Mouse (Mus musculus) kidney, postnatal 0 days (tissue): ENCODE results near the gene Slpi. TPM values are rescaled to one million over a fixed set of nuclear protein-coding genes. Genes with fewer than 3 reads are reported as not detected.

Source experiments
- ATAC-seq: fragments of 200-750 bp; cut with Nextera tagmentation; replicated peaks from 2 replicates; pipeline ENCODE4 v1.8.0; 2017; ENCODE audit warnings: low read depth, moderate number of reproducible peaks, moderate TSS enrichment, moderate library complexity; ENCODE audit not compliant: low FRiP score
- DNase-seq: peaks from one replicate; pipeline ENCODE4 v3.0.0-alpha.2; 2016; ENCODE audit warnings: low spot score
- H3K27ac ChIP-seq: fragments of 300-500 bp; sonication (generic); 2 replicates; pipeline ENCODE4 v1.5.1; 2014; ENCODE audit warnings: mild to moderate bottlenecking
- H3K27me3 ChIP-seq: fragments of 300-500 bp; sonication (generic); 2 replicates; pipeline ENCODE4 v1.6.1; 2014; ENCODE audit warnings: low read length, mixed read lengths; ENCODE audit not compliant: insufficient read depth
- H3K36me3 ChIP-seq: fragments of 300-500 bp; sonication (generic); 2 replicates; pipeline ENCODE4 v1.6.1; 2014; ENCODE audit warnings: low read length, mixed read lengths; ENCODE audit not compliant: insufficient read depth
- H3K4me1 ChIP-seq: fragments of 300-500 bp; sonication (generic); replicated peaks from 2 replicates; pipeline ENCODE4 v1.6.1; 2014; ENCODE audit warnings: antibody characterized with exemption, low read length, mixed read lengths; ENCODE audit not compliant: insufficient read depth
- H3K4me2 ChIP-seq: fragments of 300-500 bp; sonication (generic); 2 replicates; pipeline ENCODE4 v1.6.1; 2014; ENCODE audit warnings: mild to moderate bottlenecking, low read length, moderate library complexity, mixed read lengths
- H3K4me3 ChIP-seq: fragments of 300-500 bp; sonication (generic); replicated peaks from 2 replicates; pipeline ENCODE4 v1.5.1; 2014; ENCODE audit warnings: low read depth, low read length
- H3K9ac ChIP-seq: fragments of 300-500 bp; sonication (generic); 2 replicates; pipeline ENCODE4 v1.6.1; 2014; ENCODE audit warnings: low read depth, low read length
- H3K9me3 ChIP-seq: fragments of 300-500 bp; sonication (generic); replicated peaks from 2 replicates; pipeline ENCODE4 v1.6.1; 2016; ENCODE audit warnings: low read length, inconsistent platforms, mixed read lengths
- CTCF ChIP-seq: IDR thresholded peaks from 2 replicates; pipeline ENCODE4 v1.5.1; 2016; ENCODE audit warnings: antibody characterized with exemption, low read depth, mild to moderate bottlenecking, moderate library complexity
- WGBS: fragments of 180-500 bp; shearing (Covaris S2); extraction: QIAGEN DNeasy Blood & Tissue Kit; methylation state at CpG from one replicate; pipeline ENCODE4 v1.1.7; 2014; 5-methylcytosine and 5-hydroxymethylcytosine counted together
- polyA plus RNA-seq: library from polyadenylated mRNA; unstranded; fragments of >200 nt; fragmentation: Nextera tagmentation; extraction: Ambion mirVana; gene quantifications from 2 replicates; pipeline ENCODE4 v1.2.1, GENCODE M21; 2015

Slpi gene
- polyA plus RNA-seq, 1 experiment from 2014 or later, result 9.6 TPM

DNA sequence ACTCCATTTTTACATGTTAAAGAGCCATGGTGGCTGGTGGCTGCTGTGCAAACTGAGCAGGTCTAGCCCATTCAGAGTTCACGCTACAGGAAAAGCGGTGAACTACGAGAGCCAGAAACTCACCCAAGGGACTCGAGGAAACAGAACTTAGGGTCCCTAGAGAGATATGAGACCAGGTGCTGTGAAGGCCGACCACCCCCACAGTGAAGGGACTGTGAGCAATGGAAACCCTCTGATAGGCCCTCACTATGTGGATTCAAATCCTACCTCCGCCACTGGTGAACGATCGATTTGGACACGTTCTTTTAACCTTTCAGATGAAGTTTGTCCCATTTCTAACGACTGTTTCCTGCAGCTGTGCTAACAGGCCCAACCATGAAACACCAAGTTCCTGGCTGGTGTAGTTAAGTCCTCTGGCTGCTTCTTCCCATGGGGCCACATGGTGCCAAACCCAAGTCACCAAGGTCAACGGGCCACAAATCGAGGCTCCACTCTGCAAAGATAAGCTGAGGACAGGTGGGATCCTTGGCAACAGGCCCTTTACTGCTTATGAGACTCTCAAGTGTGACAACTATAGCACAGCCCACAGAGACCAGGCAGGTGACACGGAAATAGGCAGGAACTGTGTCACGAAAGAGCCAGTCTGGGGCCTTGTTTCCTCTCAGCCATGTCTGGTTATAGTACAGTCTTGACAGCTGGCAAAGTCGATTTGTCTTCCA lies 33.9 kb upstream of the Slpi start:
- no peak overlapping the region for H3K4me3 ChIP-seq
- no peaks in the 10 kb centered on the region for H3K27me3 ChIP-seq
- TF ChIP-seq CTCF, result no peak
- H3K27ac ChIP-seq, result 0 out of 2 replicates have a peak overlapping the region, but pooled peaks have one; percentile 1
- no peak overlapping the region for H3K4me2 ChIP-seq
- ATAC-seq (peak; percentile 23; the same call in 1 of the 2 replicates), DNase-seq (no peak)
- no peak overlapping the region for H3K9ac ChIP-seq
- H3K4me1 ChIP-seq, result no peaks in the 10 kb centered on the region
- H3K9me3 ChIP-seq, result no peaks in the 10 kb centered on the region
- peaks cover 30% of the 10 kb centered on the region for H3K36me3 ChIP-seq
- WGBS, result 81% methylated on average over 15 of the region's 15 CpGs

DNA sequence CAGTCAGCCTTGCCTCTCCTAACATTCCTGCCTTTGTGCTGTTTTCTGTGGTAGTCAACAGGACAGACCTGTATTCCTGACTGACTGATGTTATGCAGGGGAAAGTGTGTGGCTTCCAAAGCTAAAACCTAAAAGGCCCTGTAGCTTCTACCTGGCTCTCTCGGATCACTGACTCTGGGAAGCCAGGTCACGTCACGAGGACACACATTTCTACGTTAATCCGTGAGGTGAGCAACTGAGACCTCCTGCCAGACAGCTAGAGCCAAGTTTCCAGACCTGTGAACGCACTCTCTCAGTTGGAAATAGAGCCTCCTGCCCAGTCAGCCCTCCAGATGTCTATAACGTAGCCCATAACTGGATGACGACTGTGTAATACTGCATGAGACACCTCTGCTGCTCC lies 33.1 kb upstream of the Slpi start:
- Histone ChIP-seq H3K4me3 (no peak overlapping the region), H3K4me2 (no peak overlapping the region), H3K9me3 (no peaks in the 10 kb centered on the region), H3K36me3 (peaks cover 28% of the 10 kb centered on the region), H3K9ac (no peak overlapping the region), H3K27ac (peak overlapping the region; percentile 1; the same call in 1 of the 2 replicates), H3K4me1 (no peaks in the 10 kb centered on the region), H3K27me3 (no peaks in the 10 kb centered on the region)
- TF ChIP-seq CTCF, result no peak
- no peak for DNase-seq
- no peak for ATAC-seq
- WGBS, result 67% methylated on average over 8 of the region's 8 CpGs

DNA sequence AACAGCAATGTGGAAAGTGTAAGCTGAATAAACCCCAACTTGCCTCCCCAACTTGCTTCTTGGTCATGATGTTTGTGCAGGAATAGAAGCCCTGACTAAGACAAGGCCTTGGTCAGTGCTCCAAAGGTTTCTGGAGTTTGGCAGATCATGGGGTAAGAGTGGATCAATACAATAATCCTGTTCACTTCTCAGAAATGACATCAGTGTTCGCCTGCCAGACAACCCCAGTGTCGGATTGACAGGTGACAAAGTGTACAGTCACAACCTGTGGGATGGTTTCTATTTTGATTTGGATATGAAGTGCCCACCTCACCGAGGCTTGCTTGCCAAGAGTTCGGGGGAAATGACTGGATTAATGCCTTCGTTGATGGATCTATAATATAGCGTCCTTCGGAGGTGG lies 32.4 kb upstream of the Slpi start:
- H3K9ac ChIP-seq, result no peak overlapping the region
- DNase-seq (no peak), ATAC-seq (no peak)
- 89% methylated on average over 7 of the region's 7 CpGs for WGBS
- no peak overlapping the region for H3K27ac ChIP-seq
- H3K36me3 ChIP-seq, result peaks cover 28% of the 10 kb centered on the region
- no peaks in the 10 kb centered on the region for H3K4me1 ChIP-seq
- no peak for TF ChIP-seq CTCF
- no peaks in the 10 kb centered on the region for H3K27me3 ChIP-seq
- no peaks in the 10 kb centered on the region for H3K9me3 ChIP-seq
- no peak overlapping the region for H3K4me3 ChIP-seq
- no peak overlapping the region for H3K4me2 ChIP-seq

DNA sequence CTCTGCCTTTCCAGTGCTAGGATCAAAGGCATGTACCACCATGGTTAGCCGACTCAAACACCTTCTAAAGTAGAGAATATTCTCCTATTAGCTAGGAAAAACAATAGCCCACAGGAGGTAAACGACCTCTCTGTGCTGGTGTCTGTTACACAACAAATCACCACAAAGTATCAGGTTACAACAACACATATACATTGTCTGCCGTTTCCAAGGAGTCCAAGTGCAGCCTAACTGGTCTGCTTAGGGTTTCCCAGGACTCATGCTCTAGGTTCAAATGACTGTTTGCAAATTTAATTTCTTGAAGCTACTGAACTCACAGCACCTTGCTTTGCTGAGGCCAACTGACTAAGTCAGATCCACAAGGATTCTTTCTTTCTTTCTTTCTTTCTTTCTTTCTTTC lies 30.6 kb upstream of the Slpi start:
- peak overlapping the region; percentile 66 for H3K27ac ChIP-seq
- H3K4me3 ChIP-seq, result no peak overlapping the region
- no peak for ATAC-seq
- no peaks in the 10 kb centered on the region for H3K9me3 ChIP-seq
- H3K4me2 ChIP-seq, result no peak overlapping the region
- TF ChIP-seq CTCF, result no peak
- H3K4me1 ChIP-seq, result no peaks in the 10 kb centered on the region
- H3K9ac ChIP-seq, result no peak overlapping the region
- DNase-seq, result no peak
- H3K27me3 ChIP-seq, result no peaks in the 10 kb centered on the region
- H3K36me3 ChIP-seq, result peaks cover 18% of the 10 kb centered on the region
- 0% methylated on average over 3 of the region's 3 CpGs for WGBS

- Histone ChIP-seq H3K9me3 (no peaks in the 10 kb centered on the region), H3K36me3 (peaks cover 7% of the 10 kb centered on the region), H3K9ac (no peak overlapping the region), H3K4me1 (no peaks in the 10 kb centered on the region), H3K27me3 (no peaks in the 10 kb centered on the region), H3K4me3 (no peak overlapping the region), H3K4me2 (no peak overlapping the region), H3K27ac (peak overlapping the region; percentile 66)
- no peak for TF ChIP-seq CTCF
- ATAC-seq (0 out of 2 replicates have a peak, but pooled peaks have one; percentile 34), DNase-seq (no peak)
- WGBS, result 28% methylated on average over 3 of the region's 3 CpGs
Observed at GRCm38 (mm10) chr2:164418308-164418875, 29.5 kb upstream of the Slpi start.

GRCm38 (mm10) chr2:164417198-164417597 lies 28.3 kb upstream of the Slpi start:
- Histone ChIP-seq H3K4me1 (no peaks in the 10 kb centered on the region), H3K27ac (peak overlapping the region; percentile 66; the same call in 1 of the 2 replicates), H3K9me3 (no peaks in the 10 kb centered on the region), H3K27me3 (no peaks in the 10 kb centered on the region), H3K9ac (no peak overlapping the region), H3K4me2 (no peak overlapping the region), H3K36me3 (no peaks in the 10 kb centered on the region), H3K4me3 (no peak overlapping the region)
- TF ChIP-seq CTCF, result peak; percentile 88
- WGBS, result 0% methylated on average over 2 of the region's 2 CpGs
- DNase-seq, result peak; percentile 81
- no peak for ATAC-seq
